Mouse (Mus musculus) A20 (cell line): ENCODE results near the gene Gm26620.

Experiments used
- DNase-seq: peaks from one replicate; pipeline ENCODE4 v3.0.0-alpha.2; 2011; ENCODE audit warnings: low read depth, low spot score

Gene Gm26620

DNA sequence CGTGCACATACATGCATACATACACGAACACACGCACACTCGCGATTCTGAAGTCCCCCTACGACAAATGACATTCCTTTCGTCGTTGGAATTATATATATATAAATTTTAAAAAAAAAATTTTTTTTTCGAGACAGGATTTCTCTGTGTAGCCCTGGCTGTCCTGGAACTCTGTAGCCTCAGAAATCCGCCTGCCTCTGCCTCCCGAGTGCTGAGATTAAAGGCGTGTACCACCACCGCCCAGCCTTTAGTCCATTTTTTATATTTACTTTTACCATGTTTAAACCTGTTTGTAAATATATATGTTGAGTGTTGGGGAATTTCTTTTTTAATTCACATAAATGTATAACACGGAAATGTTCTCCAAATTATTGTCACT, 16.0 kb upstream of the Gm26620 start:
- no peak for DNase-seq

- DNase-seq = no peak
Measured at GRCm38 (mm10) chr1:170871402-170871801, 13.5 kb upstream of the Gm26620 start.

- peak; percentile 36 for DNase-seq
Measured at GRCm38 (mm10) chr1:170871961-170872360, 12.9 kb upstream of the Gm26620 start.

GRCm38 (mm10) chr1:170875676-170876075, 9.2 kb upstream of the Gm26620 start:
- DNase-seq = no peak

DNA sequence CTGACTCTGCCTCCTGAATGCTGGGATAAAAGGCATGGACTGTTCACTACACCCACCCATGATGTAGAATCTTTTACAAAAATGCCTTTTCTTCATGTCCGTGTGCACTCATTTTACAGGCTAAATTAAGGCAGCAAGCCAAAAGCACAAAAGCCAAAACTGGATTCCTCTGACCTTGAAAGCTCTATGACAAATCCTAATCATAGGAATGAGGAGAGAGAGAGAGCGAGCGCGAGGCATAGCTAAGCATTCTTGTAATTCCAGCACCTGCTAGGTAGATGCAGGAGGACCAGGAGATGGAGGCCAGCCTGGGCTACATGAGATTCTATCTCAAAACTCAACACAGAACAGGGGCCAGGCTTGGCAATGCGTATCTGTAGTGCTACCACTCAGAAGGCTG, 8.0 kb upstream of the Gm26620 start:
- no peak for DNase-seq

DNA sequence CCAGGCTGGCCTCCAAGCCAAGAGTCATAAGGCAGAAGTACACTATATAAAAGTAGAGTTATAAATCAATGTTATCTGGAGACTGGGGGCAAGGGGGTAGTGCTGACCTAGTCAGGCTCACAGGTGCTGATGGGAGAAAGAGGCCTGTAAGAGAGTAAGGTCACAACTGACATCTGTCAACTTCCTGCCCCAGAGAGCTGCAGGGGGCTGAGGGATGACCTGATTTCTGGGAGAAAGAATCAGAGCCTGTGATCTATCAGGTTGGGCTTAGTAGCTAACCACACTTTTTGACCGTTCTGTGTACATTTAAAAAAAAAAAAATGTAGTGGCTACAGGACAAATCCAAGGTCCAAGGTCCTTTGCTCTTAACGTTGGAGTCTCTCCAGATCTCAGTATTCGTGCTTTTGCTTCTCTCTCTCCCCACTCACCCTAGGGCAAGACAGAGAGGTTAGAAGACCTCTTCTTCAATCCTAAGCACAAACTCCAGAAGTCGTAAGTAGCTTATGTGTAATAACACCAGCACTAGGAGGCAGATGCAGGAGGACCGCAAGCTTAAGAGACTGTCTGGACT, 1.9 kb upstream of the Gm26620 start:
- no peak for DNase-seq

DNA sequence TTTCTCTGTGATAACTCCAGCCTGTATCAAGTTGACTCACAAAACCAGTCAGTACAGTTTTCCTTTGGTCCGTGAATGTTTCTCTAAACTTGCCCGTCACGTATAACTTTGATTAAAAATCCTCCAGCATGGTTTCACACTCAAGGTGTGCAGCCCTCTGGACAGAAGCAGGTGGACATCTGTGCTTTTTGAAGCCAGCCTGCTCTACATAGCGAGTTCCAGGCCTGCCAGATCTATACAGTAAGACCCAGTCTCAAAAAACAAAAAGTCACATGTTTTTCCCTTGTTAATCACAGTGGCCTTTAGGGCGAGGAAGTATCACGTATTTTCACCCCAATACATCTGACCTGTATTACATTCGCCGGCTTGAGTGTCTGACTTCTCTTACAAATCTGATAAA, 475 bp upstream of the Gm26620 start:
- no peak for DNase-seq

DNA sequence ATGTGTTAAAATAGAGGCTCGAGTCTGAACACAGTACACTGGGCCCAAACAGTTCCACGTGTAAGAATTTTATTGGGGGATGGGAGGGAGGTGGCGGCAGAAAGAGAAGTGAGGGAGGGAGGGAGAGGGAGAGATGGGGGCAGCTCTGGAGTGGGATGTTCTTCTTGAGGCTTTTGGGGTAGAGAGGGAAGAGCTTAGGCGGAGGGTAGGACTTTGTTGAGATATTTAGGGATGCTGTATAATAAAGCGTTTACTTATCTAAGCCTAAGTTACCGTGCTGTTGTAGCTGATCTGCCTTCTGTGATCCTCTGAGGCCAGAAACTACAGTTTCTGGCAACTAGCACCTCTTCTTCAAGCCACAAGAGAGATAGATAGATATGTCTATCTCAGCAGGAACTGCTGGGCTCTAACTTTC, 1.2 kb downstream of the Gm26620 start:
- DNase-seq = no peak

DNA sequence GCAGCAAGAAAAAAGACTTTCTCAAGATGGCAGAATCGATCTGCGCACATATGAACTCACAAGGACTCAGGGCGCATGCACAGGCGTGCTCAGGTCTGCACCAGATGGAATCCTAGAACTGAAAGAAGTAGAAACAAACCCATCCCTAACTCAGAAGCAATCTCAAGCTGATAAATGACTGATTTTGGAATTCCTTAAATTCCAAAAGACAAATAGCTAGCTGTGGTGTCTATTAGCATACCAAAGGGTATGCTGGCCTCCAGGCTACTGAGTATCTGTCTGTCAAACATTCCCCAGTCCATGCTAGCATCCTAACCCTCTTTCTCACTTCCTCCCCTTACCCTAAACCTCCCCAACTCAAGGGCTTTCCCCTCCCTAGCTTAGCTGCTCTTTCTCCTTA, 4.4 kb downstream of the Gm26620 start:
- DNase-seq = no peak

- DNase-seq = no peak
Measured at GRCm38 (mm10) chr1:170891646-170892045, 6.8 kb downstream of the Gm26620 start.

DNA sequence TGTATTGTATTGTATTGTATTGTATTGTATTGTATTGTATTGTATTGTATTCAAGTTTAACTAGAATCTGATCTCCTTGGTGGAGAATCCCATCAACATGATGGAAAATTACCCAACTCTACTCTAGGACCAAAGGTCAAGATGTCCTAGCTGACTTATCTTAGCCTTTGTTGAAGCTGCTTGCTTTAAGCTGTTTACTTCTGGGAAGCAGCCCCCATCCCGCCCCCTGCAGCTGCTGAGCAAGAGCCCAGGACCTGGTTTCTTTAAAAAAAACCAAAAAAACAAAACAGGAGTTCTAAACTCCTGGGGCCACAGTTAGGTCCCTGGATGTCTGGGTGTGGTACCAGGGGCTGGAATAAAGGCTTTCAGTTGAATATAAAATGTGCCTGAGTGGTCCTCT, 7.4 kb downstream of the Gm26620 start:
- DNase-seq = no peak

GRCm38 (mm10) chr1:170894603-170895602, 10.0 kb downstream of the Gm26620 start:
- peak; percentile 79 for DNase-seq

DNA sequence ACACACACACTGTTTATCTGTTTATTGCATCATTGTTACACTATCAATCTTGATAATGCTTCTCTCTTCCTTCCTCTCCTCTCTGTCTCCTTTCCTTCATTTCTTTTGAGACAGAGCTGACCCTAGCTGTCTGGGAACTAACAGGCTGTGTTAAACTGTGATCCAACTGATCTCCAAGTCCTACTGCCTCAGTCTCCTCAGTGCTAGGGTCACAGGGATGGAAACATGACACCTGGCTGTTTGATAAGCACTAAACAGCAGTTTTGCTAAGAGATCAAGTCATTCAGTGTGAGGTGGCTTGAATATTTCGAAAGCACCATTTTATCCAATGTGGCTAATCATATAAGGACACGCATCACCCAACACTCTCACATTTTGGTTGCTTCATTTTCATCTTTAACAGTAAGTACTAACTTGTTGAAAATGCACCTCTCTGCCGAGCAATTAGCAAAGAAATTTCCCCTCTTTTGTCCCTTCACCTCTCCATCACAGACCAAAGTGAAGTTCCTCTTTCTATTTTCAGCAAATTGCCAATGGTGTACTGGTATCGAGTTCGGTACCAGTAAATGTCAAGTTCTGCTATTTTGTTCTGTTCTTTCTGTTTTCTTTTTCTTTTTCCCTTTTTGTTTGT, 11.9 kb downstream of the Gm26620 start:
- peak; percentile 86 for DNase-seq

- peak; percentile 89 for DNase-seq
Measured at GRCm38 (mm10) chr1:170898413-170899075, 13.7 kb downstream of the Gm26620 start.

DNA sequence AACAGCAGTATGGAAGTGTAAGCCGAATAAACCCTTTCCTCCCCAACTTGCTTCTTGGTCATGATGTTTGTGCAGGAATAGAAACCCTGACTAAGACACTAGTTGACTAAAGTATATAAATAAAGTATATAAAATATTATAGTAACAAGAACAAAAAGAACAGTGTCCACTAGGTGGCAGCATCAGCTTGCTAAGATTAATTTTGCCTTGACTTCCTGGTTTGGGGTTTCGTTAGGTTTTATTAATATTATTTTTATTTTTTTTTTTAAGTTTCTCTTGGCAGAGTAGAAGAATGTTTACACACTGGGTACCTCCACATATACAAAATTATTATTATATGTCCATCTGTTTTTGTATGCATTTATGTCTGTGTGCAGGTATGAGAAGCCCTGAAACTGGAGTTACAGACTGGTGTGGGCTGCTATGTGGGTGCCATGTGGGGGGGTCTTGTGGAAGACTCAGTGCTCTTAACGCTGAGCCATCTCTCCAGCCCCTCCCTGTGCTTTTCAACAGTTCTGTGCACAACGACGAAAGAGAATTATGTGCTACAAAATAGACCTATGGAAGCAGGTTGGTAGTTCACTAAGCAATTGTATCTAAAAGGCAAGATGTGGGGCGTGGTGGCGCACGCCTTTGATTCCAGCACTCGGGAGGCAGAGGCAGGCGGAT, 16.1 kb downstream of the Gm26620 start:
- DNase-seq = peak; percentile 88

- DNase-seq = peak; percentile 92
Measured at GRCm38 (mm10) chr1:170901536-170902238, 16.8 kb downstream of the Gm26620 start.

- no peak for DNase-seq
Measured at GRCm38 (mm10) chr1:170903485-170903884, 18.6 kb downstream of the Gm26620 start.

DNA sequence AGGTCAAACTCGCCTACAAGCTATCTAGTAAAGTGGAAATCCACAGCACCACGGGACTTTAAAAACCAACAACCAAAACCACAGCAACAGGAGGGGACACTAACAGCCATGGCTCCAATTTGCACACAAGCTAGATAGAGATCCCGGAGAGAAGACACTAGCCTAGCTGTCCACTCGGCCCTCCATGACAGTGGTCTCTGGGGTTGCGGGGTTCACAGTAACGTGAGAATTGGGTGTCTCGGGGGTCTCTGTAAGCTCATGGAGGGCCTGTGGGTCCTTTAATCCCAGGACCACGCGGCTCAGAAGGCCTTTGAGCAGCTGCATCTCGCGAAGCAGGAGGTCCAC, 22.2 kb downstream of the Gm26620 start:
- no peak for DNase-seq

- no peak for DNase-seq
Measured at GRCm38 (mm10) chr1:170907456-170908191, 22.8 kb downstream of the Gm26620 start.

DNA sequence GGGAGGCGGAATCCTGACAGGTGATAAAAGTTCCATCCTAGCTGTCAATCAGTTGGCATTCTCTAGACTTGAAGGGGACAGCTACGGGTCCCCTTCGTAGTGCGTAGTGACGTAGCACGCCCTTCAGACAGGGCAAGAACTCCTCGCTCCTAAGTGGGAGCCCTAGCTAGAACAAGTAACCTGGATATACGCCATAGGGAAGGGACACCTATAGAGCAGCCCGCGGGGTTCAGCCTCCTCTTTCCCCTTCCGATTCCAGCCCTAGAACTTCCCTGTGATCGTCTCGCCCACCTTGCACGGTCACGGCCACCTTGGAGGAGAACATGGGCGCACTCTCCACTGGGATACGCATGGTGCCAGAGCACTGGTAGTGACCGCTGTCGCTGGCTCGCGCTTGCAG, 23.5 kb downstream of the Gm26620 start:
- DNase-seq = no peak
